Mouse (Mus musculus): ENCODE data around the gene Gm9602.
"Not testable (repeated sequence)": the region's sequence is repeated elsewhere in the genome, so short reads cannot be mapped to it uniquely, and the experiment has no call there.

The Gm9602 gene

DNA sequence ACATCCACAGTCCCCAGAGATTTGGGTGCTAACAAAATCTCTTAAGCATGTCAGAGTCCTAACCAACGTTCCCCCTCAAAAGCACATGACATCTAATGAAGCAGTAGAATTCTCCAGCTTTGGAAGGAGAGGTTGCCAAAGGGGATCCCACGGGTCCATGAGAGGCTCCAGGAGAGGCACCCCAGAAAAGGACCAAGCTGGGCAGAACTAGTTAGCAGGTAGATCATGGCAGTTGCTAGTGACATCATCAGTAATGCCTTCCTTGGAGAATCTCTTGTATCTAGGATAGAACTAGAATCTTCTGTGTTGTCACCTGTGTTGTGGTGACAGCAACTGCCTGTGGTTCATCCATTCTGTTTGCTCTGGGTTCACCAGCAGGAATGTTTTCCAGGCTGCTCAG, at the start of gene Gm9602:
Gene Gm9602, plus strand, starts transcription at position 301 of the 400 bp plus-strand sequence.
- not testable (repeated sequence) for DNase-seq (ENCODE audit: inconsistent age in 2 of 2, low spot score in 1 of 2)

DNA sequence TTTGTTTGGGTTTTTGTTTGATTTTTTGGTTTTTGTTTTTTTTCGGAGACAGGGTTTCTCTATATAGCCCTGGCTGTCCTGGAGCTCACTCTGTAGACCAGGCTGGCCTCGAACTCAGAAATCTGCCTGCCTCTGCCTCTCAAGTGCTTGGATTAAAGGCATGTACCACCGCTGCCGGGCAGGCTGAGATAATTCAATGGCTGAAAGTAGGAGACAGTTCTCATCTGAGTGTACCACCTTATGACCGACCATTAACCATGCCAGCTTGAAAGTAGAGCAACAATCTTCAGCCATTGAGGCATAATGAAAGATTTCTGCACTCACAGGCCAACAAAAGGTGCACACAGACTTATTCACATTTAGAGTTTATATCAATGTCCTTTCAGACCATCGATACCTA, 30.3 kb downstream of the Gm9602 start:
- DNase-seq (ENCODE audit: inconsistent age in 2 of 2, low spot score in 1 of 2), result not testable (repeated sequence)

DNA sequence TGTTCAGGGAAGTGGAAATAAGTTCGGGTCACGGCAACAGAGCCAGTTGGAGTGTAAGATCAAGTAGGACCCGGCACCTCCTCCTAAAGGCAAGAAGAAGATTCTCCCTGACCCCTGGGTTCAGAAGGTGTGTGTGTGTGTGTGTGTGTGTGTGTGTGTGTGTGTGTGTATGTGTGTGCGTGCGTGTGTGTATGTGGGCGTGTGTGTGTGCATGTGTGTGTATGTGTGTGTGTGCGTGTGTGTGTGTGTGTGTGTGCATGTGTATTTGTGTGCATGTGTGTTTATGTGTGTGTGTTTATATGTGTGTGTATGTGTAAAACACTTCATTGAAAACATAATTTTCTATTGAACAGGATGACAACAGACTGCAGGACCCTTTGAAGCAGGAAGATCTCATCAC, 45.8 kb downstream of the Gm9602 start:
- not testable (repeated sequence) for DNase-seq (ENCODE audit: inconsistent age in 2 of 2, low spot score in 1 of 2)
